Mouse (Mus musculus) left cerebral cortex, postnatal 4 days (tissue): Measurements from ENCODE around the gene Trim6. TPM values are rescaled to one million over a fixed set of nuclear protein-coding genes. Genes with fewer than 3 reads are reported as not detected.

Experiments used
- total RNA-seq, 2 experiments: library from RNA; stranded (reverse); gene quantifications; 2 replicates each; pipeline ENCODE4 v1.2.3; 2021

Gene Trim6
- total RNA-seq, 2 experiments from 2014 or later: 0.24 to 0.28 TPM

Other genes with a start within 250 kb of the Trim6 start
- gene Olfr635, start 247.6 kb upstream of the Trim6 start, total RNA-seq: under 1 TPM in 1 of 2 experiments, not detected in 1; 0.08 TPM
- gene Olfr638, start 220.0 kb upstream of the Trim6 start, total RNA-seq: not detected
- under 1 TPM; 0.10 to 0.38 TPM for gene Olfr639, start 201.5 kb upstream of the Trim6 start, total RNA-seq
- not detected for gene Olfr640, start 193.2 kb upstream of the Trim6 start, total RNA-seq
- not detected for gene Olfr641, start 183.3 kb upstream of the Trim6 start, total RNA-seq
- gene Olfr642, start 166.1 kb upstream of the Trim6 start, total RNA-seq: not detected
- gene 4930516K23Rik, start 157.3 kb upstream of the Trim6 start, total RNA-seq: not detected
- not detected for gene Olfr644, start 146.9 kb upstream of the Trim6 start, total RNA-seq
- not detected for gene Olfr645, start 133.3 kb upstream of the Trim6 start, total RNA-seq
- gene Olfr646, start 113.9 kb upstream of the Trim6 start, total RNA-seq: not detected
- not detected for gene Ubqln5, start 89.0 kb upstream of the Trim6 start, total RNA-seq
- gene Olfr643, start 81.4 kb upstream of the Trim6 start, total RNA-seq: not detected
- not detected for gene Ubqln3, start 75.5 kb upstream of the Trim6 start, total RNA-seq
- not detected for gene Ubqlnl, start 68.2 kb upstream of the Trim6 start, total RNA-seq
- not detected for gene Olfm5, start 54.0 kb upstream of the Trim6 start, total RNA-seq
- gene Olfr648, start 35.4 kb upstream of the Trim6 start, total RNA-seq: under 1 TPM; 0.38 to 0.46 TPM
- not detected for gene Olfr649, start 22.8 kb upstream of the Trim6 start, total RNA-seq
- gene Trim34a, start 25.7 kb downstream of the Trim6 start, total RNA-seq: 1 to 10 TPM in 1 of 2 experiments, under 1 TPM in 1; 0.78 to 1.0 TPM
- gene Trim5, start 69.3 kb downstream of the Trim6 start, total RNA-seq: under 1 TPM; 0.20 to 0.46 TPM
- gene Trim12a, start 96.7 kb downstream of the Trim6 start, total RNA-seq: 1 to 10 TPM; 1.4 to 2.3 TPM
- gene Trim34b, start 110.7 kb downstream of the Trim6 start, total RNA-seq: not detected
- gene Trim12c, start 134.6 kb downstream of the Trim6 start, total RNA-seq: 1 to 10 TPM; 1.6 to 2.0 TPM
- not detected for gene Trim30b, start 151.1 kb downstream of the Trim6 start, total RNA-seq
- not detected for gene Trim30c, start 182.0 kb downstream of the Trim6 start, total RNA-seq
- gene Trim30a, start 246.4 kb downstream of the Trim6 start, total RNA-seq: under 1 TPM; 0.52 to 0.56 TPM